8 mouse cellular contexts compared by ENCODE assay signal in the genomic region with DNA sequence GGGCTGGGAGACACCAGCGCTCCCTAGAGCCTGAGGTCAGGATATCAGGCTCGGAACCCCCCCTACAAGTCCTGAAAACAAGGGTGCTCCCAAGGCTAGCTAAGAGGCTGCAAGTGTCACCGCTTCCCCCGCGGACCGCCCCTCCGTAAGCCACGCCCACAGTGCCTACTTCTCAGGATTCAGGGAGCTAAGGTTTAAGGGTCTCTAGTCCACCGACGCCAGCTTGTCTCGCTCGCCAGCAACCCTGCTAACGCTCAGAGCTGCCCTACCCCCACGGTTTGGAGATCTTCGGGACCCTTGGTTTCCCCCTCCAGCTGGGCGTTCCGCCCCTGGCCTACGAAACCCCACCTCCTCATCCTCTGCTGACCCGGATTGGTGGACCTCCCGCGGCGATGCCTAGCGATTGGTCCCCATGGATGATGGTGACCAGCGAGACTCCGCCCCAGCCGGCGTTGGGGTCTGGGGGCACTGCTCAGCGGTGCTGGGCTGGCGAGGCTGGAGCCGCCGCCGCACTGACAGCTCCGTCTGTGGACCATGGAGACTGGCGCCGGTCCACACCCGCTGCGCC. TPM values are rescaled to one million over a fixed set of nuclear protein-coding genes. Genes with fewer than 3 reads are reported as not detected.
DNase-seq lines count a peak whose midpoint lies in the region; ATAC-seq lines count a peak whose summit lies in the region.

No protein-coding gene starts in this region.

- H3K36me3 ChIP-seq in hindbrain, embryonic 14.5 days (replicated peaks; ENCODE audit: control insufficient read depth, insufficient read depth): no peaks in the 10 kb centered on the region
- H3K36me3 ChIP-seq in limb, embryonic 13.5 days: no peaks in the 10 kb centered on the region

- H3K9ac ChIP-seq in hindbrain, embryonic 14.5 days: peak overlapping the region; percentile 60
- H3K9ac ChIP-seq in limb, embryonic 13.5 days: no peak overlapping the region

- peak overlapping the region; percentile 51 for H3K4me3 ChIP-seq in hindbrain, embryonic 14.5 days (replicated peaks; ENCODE audit: low read length)
- peak overlapping the region; percentile 38 for H3K4me3 ChIP-seq in limb, embryonic 13.5 days

- peaks cover 17% of the 10 kb centered on the region for H3K27me3 ChIP-seq in hindbrain, embryonic 14.5 days (ENCODE audit: control insufficient read depth, insufficient read depth, low read length)
- H3K27me3 ChIP-seq in limb, embryonic 13.5 days: peaks cover 78% of the 10 kb centered on the region

- peaks cover 14% of the 10 kb centered on the region; the same call in 1 of the 2 replicates for H3K4me1 ChIP-seq in hindbrain, embryonic 14.5 days (replicated peaks; ENCODE audit: control insufficient read depth, insufficient read depth, low read length)
- peaks cover 15% of the 10 kb centered on the region for H3K4me1 ChIP-seq in limb, embryonic 13.5 days

- peak overlapping the region; percentile 79 for H3K27ac ChIP-seq in hindbrain, embryonic 14.5 days
- H3K27ac ChIP-seq in limb, embryonic 13.5 days: no peak overlapping the region

- ATAC-seq in hindbrain, embryonic 14.5 days (ENCODE audit: low FRiP score): peak; percentile 96
- ATAC-seq in limb, embryonic 13.5 days (ENCODE audit: low FRiP score, low read depth): 0 out of 2 replicates have a peak, but pooled peaks have one; percentile 57

- H3K9me3 ChIP-seq in hindbrain, embryonic 14.5 days (ENCODE audit: control insufficient read depth, low read length): no peaks in the 10 kb centered on the region
- H3K9me3 ChIP-seq in limb, embryonic 13.5 days: no peaks in the 10 kb centered on the region

- peak; percentile 31 to 41 for DNase-seq in kidney, postnatal 4 days
- DNase-seq in kidney, postnatal 14 days: no peak
- DNase-seq in embryo, embryonic 10.5 days (ENCODE audit: low spot score): peak; percentile 94
- peak; percentile 84 for DNase-seq in hindbrain, embryonic 14.5 days (ENCODE audit: low spot score)
- peak; percentile 90 for DNase-seq in right cerebral cortex, adult 18-20 months
- no peak for DNase-seq in c-Kit-positive CD71-positive TER-119-positive erythroid progenitor cells, embryonic 14.5 days (ENCODE audit: low spot score)
- no peak for DNase-seq in thymus, postnatal 0 days (ENCODE audit: low spot score)

- peak overlapping the region; percentile 67 for H3K4me2 ChIP-seq in hindbrain, embryonic 14.5 days (replicated peaks)
- peak overlapping the region; percentile 63 for H3K4me2 ChIP-seq in limb, embryonic 13.5 days (replicated peaks)

- under 1% methylated on average over 37 of the region's 37 CpGs for WGBS in hindbrain, embryonic 14.5 days
- under 1% methylated on average over 37 of the region's 37 CpGs for whole genome bisulfite sequencing in limb, embryonic 13.5 days

RNA-seq across cellular contexts. Expression of a gene that starts 0.7 kb away (rescaled TPM):
- 8.4 and 8.7 TPM in 2 replicates for polyA plus RNA-seq in hindbrain, embryonic 14.5 days (2014; fragmentation: Nextera tagmentation; extraction: Ambion mirVana)
- 0.08 and 0.17 TPM in 2 replicates for polyA plus RNA-seq in limb, embryonic 13.5 days (2015; fragmentation: Nextera tagmentation; extraction: Ambion mirVana)
- not detected in 2 replicates for polyA plus RNA-seq in thymus, postnatal 0 days (2015; fragmentation: Nextera tagmentation; extraction: Ambion mirVana)

RNA-seq across cellular contexts. Expression of a gene that starts 19.5 kb away (rescaled TPM):
- 16.9 and 17.6 TPM in 2 replicates for polyA plus RNA-seq in hindbrain, embryonic 14.5 days (2014; fragmentation: Nextera tagmentation; extraction: Ambion mirVana)
- 0.67 and 0.70 TPM in 2 replicates for polyA plus RNA-seq in limb, embryonic 13.5 days (2015; fragmentation: Nextera tagmentation; extraction: Ambion mirVana)
- polyA plus RNA-seq in thymus, postnatal 0 days (2015; fragmentation: Nextera tagmentation; extraction: Ambion mirVana): 0.15 and 0.25 TPM in 2 replicates

RNA-seq across cellular contexts. Expression of a gene that starts 30.4 kb away (rescaled TPM):
- polyA plus RNA-seq in hindbrain, embryonic 14.5 days (2014; fragmentation: Nextera tagmentation; extraction: Ambion mirVana): 93.5 and 102 TPM in 2 replicates
- 55.0 and 56.9 TPM in 2 replicates for polyA plus RNA-seq in limb, embryonic 13.5 days (2015; fragmentation: Nextera tagmentation; extraction: Ambion mirVana)
- 37.4 and 42.6 TPM in 2 replicates for polyA plus RNA-seq in thymus, postnatal 0 days (2015; fragmentation: Nextera tagmentation; extraction: Ambion mirVana)

RNA-seq across cellular contexts. Expression of a gene that starts 30.9 kb away (rescaled TPM):
- 54.2 and 55.1 TPM in 2 replicates for polyA plus RNA-seq in hindbrain, embryonic 14.5 days (2014; fragmentation: Nextera tagmentation; extraction: Ambion mirVana)
- 32.1 and 37.1 TPM in 2 replicates for polyA plus RNA-seq in limb, embryonic 13.5 days (2015; fragmentation: Nextera tagmentation; extraction: Ambion mirVana)
- 42.2 and 49.4 TPM in 2 replicates for polyA plus RNA-seq in thymus, postnatal 0 days (2015; fragmentation: Nextera tagmentation; extraction: Ambion mirVana)

RNA-seq across cellular contexts. Expression of a gene that starts 55.4 kb away (rescaled TPM):
- polyA plus RNA-seq in hindbrain, embryonic 14.5 days (2014; fragmentation: Nextera tagmentation; extraction: Ambion mirVana): 4.1 and 5.2 TPM in 2 replicates
- polyA plus RNA-seq in limb, embryonic 13.5 days (2015; fragmentation: Nextera tagmentation; extraction: Ambion mirVana): 16.5 and 19.8 TPM in 2 replicates
- polyA plus RNA-seq in thymus, postnatal 0 days (2015; fragmentation: Nextera tagmentation; extraction: Ambion mirVana): 9.0 and 10.6 TPM in 2 replicates

Comparison
In these comparisons a context has a peak if more than half of its experiments do, and no peak if none do; other contexts are left out.
1. DNase-seq: peak in kidney, postnatal 4 days (2 of 2), embryo, embryonic 10.5 days (single experiment), hindbrain, embryonic 14.5 days (single experiment) and right cerebral cortex, adult 18-20 months (single experiment); none in kidney, postnatal 14 days (single experiment), c-Kit-positive CD71-positive TER-119-positive erythroid progenitor cells, embryonic 14.5 days (single experiment) and thymus, postnatal 0 days (single experiment).
2. RNA of a gene that starts 19.5 kb away (polyA plus RNA-seq): 16.9 to 17.6 TPM in hindbrain, embryonic 14.5 days; 0.67 to 0.70 TPM in limb, embryonic 13.5 days and 0.15 to 0.25 TPM in thymus, postnatal 0 days; every median in the first group is over 10 times any median in the second.